8 mouse cellular contexts compared by ENCODE assay signal in the genomic region with DNA sequence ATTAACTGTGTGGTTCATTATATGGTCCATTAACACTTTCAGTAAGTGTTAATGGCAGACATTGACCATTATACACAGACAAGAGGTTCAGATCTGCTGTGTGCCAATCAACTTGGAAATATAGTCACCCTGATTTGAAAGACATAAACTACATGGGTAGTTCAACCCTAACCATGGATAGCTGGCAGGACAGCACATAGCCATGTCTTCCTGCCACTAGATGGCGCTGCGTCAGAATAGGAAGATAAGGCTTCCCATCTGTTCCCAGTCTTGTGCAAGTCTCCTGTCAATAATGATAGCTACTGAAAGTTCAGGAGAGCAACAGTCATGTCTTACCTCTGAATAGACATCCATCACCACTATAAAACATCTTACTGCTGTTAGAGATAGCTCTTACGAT.
DNase-seq lines count a peak whose midpoint lies in the region; ATAC-seq and TF ChIP-seq lines count a peak whose summit lies in the region.

No protein-coding gene starts in this region.

- TF ChIP-seq CTCF in testis, adult 2 months (IDR thresholded peaks at IDR 0.05; ENCODE audit: control insufficient read depth, insufficient read depth, insufficient replicate concordance, low read depth, low read length), result peak; percentile 55; the same call in 1 of the 2 replicates
- peak; percentile 61; the same call in 1 of the 2 replicates for TF ChIP-seq CTCF in cerebellum, adult 2 months (IDR thresholded peaks at IDR 0.05; ENCODE audit: borderline replicate concordance, insufficient read depth, low read depth, low read length)
- TF ChIP-seq CTCF in forebrain, postnatal 0 days (IDR thresholded peaks at IDR 0.05; ENCODE audit: low read depth), result peak; percentile 69

- no peak overlapping the region for H3K4me2 ChIP-seq in forebrain, postnatal 0 days (ENCODE audit: low read depth)
- no peak overlapping the region for H3K4me2 ChIP-seq in intestine, embryonic 15.5 days (replicated peaks)
- no peak overlapping the region for H3K4me2 ChIP-seq in liver, embryonic 11.5 days

- no peaks in the 10 kb centered on the region for H3K4me1 ChIP-seq in testis, adult 2 months (ENCODE audit: control insufficient read depth, insufficient read depth, low read length)
- no peaks in the 10 kb centered on the region for H3K4me1 ChIP-seq in cerebellum, adult 2 months (ENCODE audit: control insufficient read depth, insufficient read depth, low read length)
- 0 out of 2 replicates have a peak, but pooled peaks cover 5% of the 10 kb centered on the region for H3K4me1 ChIP-seq in forebrain, postnatal 0 days (ENCODE audit: insufficient read depth)
- H3K4me1 ChIP-seq in intestine, embryonic 15.5 days (replicated peaks), result 0 out of 2 replicates have a peak, but pooled peaks cover 3% of the 10 kb centered on the region
- no peaks in the 10 kb centered on the region for H3K4me1 ChIP-seq in liver, embryonic 11.5 days (replicated peaks; ENCODE audit: control insufficient read depth, insufficient read depth, low read length)

- 37% methylated on average over 3 of the region's 3 CpGs for WGBS in cerebellum, adult 2 months
- 29% methylated on average over 3 of the region's 3 CpGs for WGBS in forebrain, postnatal 0 days
- WGBS in intestine, embryonic 15.5 days, result 30% methylated on average over 3 of the region's 3 CpGs
- 24% methylated on average over 3 of the region's 3 CpGs for WGBS in liver, embryonic 11.5 days

- no peak overlapping the region for H3K9ac ChIP-seq in forebrain, postnatal 0 days
- no peak overlapping the region for H3K9ac ChIP-seq in intestine, embryonic 15.5 days
- no peak overlapping the region for H3K9ac ChIP-seq in liver, embryonic 11.5 days (ENCODE audit: low read depth, low read length)

- no peak overlapping the region for H3K4me3 ChIP-seq in testis, adult 2 months (ENCODE audit: control insufficient read depth, low read depth, low read length)
- no peak overlapping the region for H3K4me3 ChIP-seq in cerebellum, adult 2 months (replicated peaks; ENCODE audit: insufficient read depth, low read depth, low read length)
- no peak overlapping the region for H3K4me3 ChIP-seq in forebrain, postnatal 0 days (ENCODE audit: low read depth, low read length)
- H3K4me3 ChIP-seq in intestine, embryonic 15.5 days (replicated peaks), result no peak overlapping the region
- no peak overlapping the region for H3K4me3 ChIP-seq in liver, embryonic 11.5 days (ENCODE audit: low read depth, low read length)

- no peak for DNase-seq in testis, postnatal 14 days (ENCODE audit: low spot score)
- peak; percentile 29 to 46 for DNase-seq in cerebellum, adult 2 months
- peak; percentile 48 for DNase-seq in forebrain, postnatal 0 days
- peak; percentile 32 for DNase-seq in liver, embryonic 11.5 days (ENCODE audit: low spot score)
- peak; percentile 52 for DNase-seq in ovary, postnatal 14 days (ENCODE audit: low spot score)
- peak; percentile 7 to 31 for DNase-seq in urinary bladder, postnatal 36 days (ENCODE audit: low spot score in 2 of 2)

- peak; percentile 58 for ATAC-seq in forebrain, postnatal 0 days
- ATAC-seq in intestine, embryonic 15.5 days, result 0 out of 2 replicates have a peak, but pooled peaks have one; percentile 45
- 0 out of 2 replicates have a peak, but pooled peaks have one; percentile 34 for ATAC-seq in liver, embryonic 11.5 days (replicated peaks; ENCODE audit: low FRiP score)

- no peaks in the 10 kb centered on the region for H3K36me3 ChIP-seq in testis, adult 2 months (ENCODE audit: control insufficient read depth, insufficient read depth, low read length)
- no peaks in the 10 kb centered on the region for H3K36me3 ChIP-seq in forebrain, postnatal 0 days (ENCODE audit: insufficient read depth)
- H3K36me3 ChIP-seq in intestine, embryonic 15.5 days, result no peaks in the 10 kb centered on the region
- H3K36me3 ChIP-seq in liver, embryonic 11.5 days (ENCODE audit: control insufficient read depth, insufficient read depth, low read length), result no peaks in the 10 kb centered on the region

- TF ChIP-seq POLR2A in testis, adult 2 months (IDR thresholded peaks at IDR 0.05; ENCODE audit: control insufficient read depth, low read depth, low read length), result no peak
- no peak for TF ChIP-seq POLR2A in cerebellum, adult 2 months (IDR thresholded peaks at IDR 0.05; ENCODE audit: borderline replicate concordance, insufficient read depth, low read length)

- H3K27ac ChIP-seq in testis, adult 2 months (ENCODE audit: control insufficient read depth, insufficient read depth, low read depth, low read length), result no peak overlapping the region
- H3K27ac ChIP-seq in cerebellum, adult 2 months (ENCODE audit: insufficient read depth, low read length), result no peak overlapping the region
- H3K27ac ChIP-seq in forebrain, postnatal 0 days (ENCODE audit: low read depth, low read length), result no peak overlapping the region
- H3K27ac ChIP-seq in intestine, embryonic 15.5 days, result no peak overlapping the region
- H3K27ac ChIP-seq in liver, embryonic 11.5 days (ENCODE audit: low read depth, low read length), result no peak overlapping the region

- H3K27me3 ChIP-seq in testis, adult 2 months (ENCODE audit: control insufficient read depth, insufficient read depth, low read length), result no peaks in the 10 kb centered on the region
- H3K27me3 ChIP-seq in cerebellum, adult 2 months (ENCODE audit: control insufficient read depth, insufficient read depth, low read length), result no peaks in the 10 kb centered on the region
- no peaks in the 10 kb centered on the region for H3K27me3 ChIP-seq in forebrain, postnatal 0 days (ENCODE audit: insufficient read depth, low read length)
- no peaks in the 10 kb centered on the region for H3K27me3 ChIP-seq in intestine, embryonic 15.5 days (replicated peaks)
- no peaks in the 10 kb centered on the region for H3K27me3 ChIP-seq in liver, embryonic 11.5 days (replicated peaks; ENCODE audit: control insufficient read depth, insufficient read depth, low read length)

- H3K9me3 ChIP-seq in forebrain, postnatal 0 days (ENCODE audit: low read length), result no peaks in the 10 kb centered on the region
- no peaks in the 10 kb centered on the region for H3K9me3 ChIP-seq in intestine, embryonic 15.5 days
- H3K9me3 ChIP-seq in liver, embryonic 11.5 days (ENCODE audit: control insufficient read depth, low read length), result no peaks in the 10 kb centered on the region
